Mouse (Mus musculus): ENCODE data around the gene Atf1.

GRCm38 (mm10) chr15:100263246-100263905 lies 35.8 kb downstream of the Atf1 start:
- TF ChIP-seq CTCF (IDR thresholded peaks at IDR 0.05; ENCODE audit: extremely low read depth, insufficient read depth, low read length) (0 out of 2 replicates have a peak, but pooled peaks have one; percentile 18), POLR2A (IDR thresholded peaks at IDR 0.05; ENCODE audit: extremely low read depth, insufficient read depth, low read length) (no peak)
